Mouse (Mus musculus) heart, postnatal 25 days (tissue): ENCODE results near the gene Zfp605. TPM values are rescaled to one million over a fixed set of nuclear protein-coding genes. Genes with fewer than 3 reads are reported as not detected.
A peak's percentile ranks its signal among the peaks of the same experiment; 100 is the strongest.
"Not testable (repeated sequence)": the region's sequence is repeated elsewhere in the genome, so short reads cannot be mapped to it uniquely, and the experiment has no call there.

Experiments
- DNase-seq: peaks from one replicate; pipeline ENCODE4 v3.0.0; 2022; ENCODE audit warnings: low spot score
- intact Hi-C: fragments of 180-260 bp; cut with DNase I; formaldehyde crosslinking; loops from one replicate; pipeline ENCODE4 v1.15.1; 2025
- total RNA-seq, 2 experiments: library from RNA; stranded (reverse); gene quantifications; 2 replicates each; pipeline ENCODE4 v1.2.3; 2021

Gene Zfp605
- 1 to 10 TPM; 2.7 to 3.1 TPM for total RNA-seq

DNA sequence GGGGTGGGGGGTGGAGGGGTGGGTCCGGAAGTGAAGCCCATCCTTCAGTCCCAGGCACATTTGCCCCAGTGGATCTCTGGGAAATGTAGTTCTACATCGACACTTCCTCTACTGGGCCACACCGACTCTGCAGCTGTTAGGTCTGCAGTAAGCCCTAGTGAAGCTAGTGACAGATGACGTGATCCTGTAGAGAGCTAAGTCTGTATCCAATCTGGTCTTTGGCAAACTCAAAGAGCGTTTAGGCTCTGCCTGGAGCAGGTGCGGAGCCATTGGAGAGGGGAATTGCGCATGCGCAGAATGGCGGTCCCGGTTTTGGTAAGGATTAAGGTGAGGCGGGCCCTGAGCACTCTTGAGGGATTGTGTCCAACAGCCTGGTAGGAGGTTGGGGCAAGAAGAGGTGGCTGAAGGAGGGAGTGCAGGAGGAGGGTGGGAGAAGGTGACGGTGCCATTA lies at the start of gene Zfp605:
Gene Zfp605 (plus strand): TSS at position 102 of the 451 bp plus-strand sequence.
- intact Hi-C loops, result loop anchor here (2.0 kb wide), 1 partner anchor 25 kb away; the partner anchor contains the start of gene Chfr
- peak; percentile 70 for DNase-seq

DNA sequence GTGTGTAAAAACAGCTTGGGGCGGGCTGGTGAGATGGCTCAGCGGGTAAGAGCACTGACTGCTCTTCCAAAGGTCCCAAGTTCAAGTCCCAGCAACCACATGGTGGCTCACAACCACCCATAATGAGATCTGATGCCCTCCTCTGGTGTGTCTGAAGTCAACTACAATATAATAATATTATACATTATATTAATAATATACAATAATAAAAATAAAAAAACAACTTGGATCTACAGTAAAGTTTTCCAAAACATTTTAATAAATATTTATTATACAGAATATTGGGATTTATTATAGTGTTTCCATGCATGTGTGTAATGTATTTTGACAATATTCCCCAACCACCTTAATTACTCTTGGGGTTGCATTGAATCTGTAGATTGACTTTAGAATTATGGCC lies 37.5 kb upstream of the Zfp605 start, which contains the start of gene Gm17655:
Gene Gm17655 (minus strand): TSS at position 101 of the 400 bp plus-strand sequence.
- intact Hi-C loops, DNase-seq: not testable (repeated sequence)

DNA sequence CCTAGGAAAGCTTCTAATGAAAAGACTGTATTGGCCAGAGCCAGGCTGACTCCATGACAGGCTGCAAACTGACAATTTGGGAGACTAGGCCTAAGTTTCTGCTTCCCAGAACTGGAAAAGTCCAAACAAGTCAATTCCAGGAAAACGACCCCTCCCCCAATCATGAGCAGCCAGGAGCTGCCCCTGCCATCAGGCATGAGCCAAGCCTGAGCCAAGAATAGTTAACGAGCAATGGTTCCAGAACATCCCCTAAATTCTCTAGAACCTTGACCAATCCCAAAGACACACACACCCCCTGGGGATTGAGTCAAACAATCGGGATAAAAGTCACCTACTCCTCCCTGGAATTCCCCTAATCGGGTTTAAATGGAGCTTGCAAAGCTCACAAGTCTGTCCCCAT lies 26.9 kb upstream of the Zfp605 start:
- DNase-seq, result no peak
- intact Hi-C loops, result no loop called here

DNA sequence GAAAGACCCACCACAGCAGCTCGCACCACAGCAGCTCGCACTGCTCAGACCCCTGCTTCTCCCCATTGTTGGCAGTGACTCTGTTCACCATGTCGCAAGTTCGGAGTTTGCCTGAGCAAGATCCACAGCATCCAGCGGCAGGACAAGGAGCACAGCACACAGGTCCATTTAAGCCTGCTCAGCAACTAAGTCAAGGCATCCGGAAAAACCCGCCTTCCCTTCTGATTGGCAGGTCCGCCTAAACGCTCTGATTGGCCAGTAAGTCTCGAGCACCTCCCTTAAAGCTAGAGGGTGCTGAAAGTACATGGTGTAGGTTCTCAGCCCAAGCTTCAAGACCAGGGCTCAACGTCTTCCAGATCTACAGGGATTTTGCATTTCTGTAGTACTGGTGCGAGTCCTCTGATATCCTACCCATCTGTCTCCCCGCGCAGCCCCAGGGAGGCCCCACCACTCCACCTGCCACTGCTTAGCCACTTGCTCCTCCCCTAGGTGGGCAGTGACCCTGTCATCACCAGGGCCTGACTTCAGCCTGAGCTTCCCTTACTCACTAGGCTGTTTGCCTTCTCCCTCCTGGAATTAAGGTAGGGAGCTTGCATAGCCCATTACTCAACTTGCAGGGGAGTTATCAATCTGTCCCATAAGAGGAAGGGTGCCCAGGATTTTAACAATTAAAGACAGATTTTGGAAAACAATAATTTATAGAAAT lies 23.6 kb upstream of the Zfp605 start:
- intact Hi-C loops, result no loop called here

GRCm38 (mm10) chr5:110091546-110091945 lies 18.3 kb upstream of the Zfp605 start:
- intact Hi-C loops, result no loop called here
- no peak for DNase-seq

More for the DNA sequence above, 23.6 kb upstream of the Zfp605 start:
- DNase-seq, result no peak

GRCm38 (mm10) chr5:110094030-110094846 lies 15.7 kb upstream of the Zfp605 start, which contains the start of gene Gm35315:
Gene Gm35315, minus strand, starts transcription at chr5:110094420.
- intact Hi-C loops, result no loop called here
- peak; percentile 73 for DNase-seq

GRCm38 (mm10) chr5:110094847-110095213 lies 15.1 kb upstream of the Zfp605 start:
- DNase-seq, result no peak
- intact Hi-C loops, result no loop called here

DNA sequence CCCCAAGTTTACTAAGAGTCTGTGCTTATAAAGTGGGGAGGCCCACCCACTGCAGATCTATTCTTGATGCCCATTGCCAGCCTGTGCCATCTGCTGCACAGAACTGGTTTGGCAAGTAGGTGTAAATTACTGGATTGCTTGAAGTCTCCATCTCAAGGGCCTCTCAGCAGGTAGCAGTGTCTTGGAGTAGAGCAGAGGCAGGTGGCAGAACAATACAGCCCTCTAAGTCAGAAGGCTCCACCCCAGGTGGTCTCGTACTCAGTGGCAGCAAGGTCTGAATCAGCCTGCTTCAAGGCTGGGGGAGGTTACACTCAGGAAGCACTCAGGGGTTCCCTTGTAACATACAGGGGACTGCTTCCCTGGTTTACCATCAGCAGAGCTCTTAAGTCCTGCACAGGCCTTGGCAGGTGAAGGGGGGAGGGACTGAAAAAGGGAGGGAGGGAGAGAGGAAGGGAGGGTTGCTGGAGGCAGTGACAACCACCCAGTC lies 10.9 kb upstream of the Zfp605 start:
- intact Hi-C loops, result no loop called here

DNA sequence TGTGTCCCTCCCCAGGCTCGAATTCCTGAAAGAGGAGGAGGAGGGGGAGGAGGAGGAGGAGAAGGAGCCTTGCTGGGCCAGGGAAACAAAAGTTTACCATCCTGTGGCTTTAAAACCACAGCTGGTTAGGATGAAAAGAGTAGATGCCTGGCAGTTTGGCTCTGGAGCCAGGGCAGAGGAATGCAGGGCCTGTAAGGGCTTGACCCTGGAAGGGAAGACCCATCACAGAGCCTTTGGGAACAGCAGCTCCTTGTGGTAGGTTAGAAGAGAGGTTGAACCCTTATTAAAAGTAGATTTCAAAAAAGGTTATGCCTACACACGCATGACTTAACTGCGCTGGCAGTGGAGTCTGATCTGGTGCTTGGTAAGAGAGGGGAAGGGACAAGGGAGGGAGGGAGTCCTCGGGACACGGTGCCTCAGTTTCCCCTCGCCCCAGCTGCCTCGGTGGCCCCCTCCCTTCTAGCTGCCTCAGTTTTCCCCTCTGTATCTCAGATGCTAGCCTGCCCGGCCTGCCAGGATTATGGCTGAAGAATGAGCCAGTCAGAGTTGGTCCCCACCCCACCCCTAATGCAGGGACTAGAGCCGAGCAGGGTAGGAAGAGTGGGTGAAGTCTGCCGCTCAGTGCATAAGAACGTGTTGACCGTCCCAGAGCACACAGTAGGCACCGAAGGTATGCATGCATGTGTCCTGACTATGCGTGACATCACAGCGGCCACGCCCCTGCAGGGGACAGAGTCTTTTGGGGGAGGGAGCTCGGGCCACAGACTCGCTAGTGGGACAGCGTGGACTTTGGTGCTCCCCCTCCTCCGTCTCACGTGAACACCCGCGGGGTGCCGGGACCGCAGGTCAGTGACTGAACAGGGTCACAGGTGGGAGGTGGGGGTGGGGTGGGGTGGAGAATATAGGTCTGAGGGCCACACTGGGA lies 10.0 kb upstream of the Zfp605 start, which contains the start of gene Plcxd1:
Gene Plcxd1 (plus strand): TSS at position 314 of the 925 bp plus-strand sequence.
- no peak for DNase-seq
- intact Hi-C loops, result loop anchor here (5.0 kb wide), 1 partner anchor 77 kb away; the partner anchor contains the start of gene Golga3

More for the DNA sequence above, 10.9 kb upstream of the Zfp605 start:
- DNase-seq, result no peak

DNA sequence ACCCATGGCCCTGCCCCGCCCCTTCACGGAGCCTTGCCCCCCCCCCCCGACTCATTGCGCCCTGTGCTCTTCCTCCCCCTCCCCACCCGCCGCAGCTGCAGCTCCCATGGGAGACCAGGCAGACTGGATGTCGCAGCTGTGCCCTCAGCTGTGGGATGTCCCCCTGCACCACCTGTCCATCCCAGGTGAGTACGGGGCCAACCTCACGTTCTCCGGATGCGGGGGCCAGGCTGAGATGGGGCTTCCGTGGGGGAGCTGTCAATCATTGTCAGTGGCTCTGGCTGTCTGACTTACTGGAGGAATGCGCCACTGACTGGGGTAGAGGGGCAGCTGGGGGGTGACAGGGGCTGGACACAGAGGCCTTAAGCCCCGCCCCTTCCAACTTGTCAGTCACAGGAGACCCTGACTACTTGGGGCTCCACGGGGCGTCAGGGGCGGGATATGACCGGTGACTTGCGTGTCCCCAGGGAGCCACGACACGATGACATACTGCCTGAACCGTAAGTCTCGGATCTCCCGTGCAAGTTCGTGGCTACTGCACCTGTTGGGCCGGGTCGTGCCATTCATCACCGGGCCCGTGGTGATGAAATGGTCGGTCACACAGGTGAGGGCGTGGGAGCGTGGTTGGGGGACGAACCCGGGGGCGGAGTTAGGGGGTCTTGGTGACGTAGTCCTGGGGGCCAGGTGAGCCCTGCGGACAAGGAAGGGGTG lies 8.8 kb upstream of the Zfp605 start:
- intact Hi-C loops, result loop anchor here (5.0 kb wide), 1 partner anchor 76 kb away; the partner anchor contains the start of gene Golga3
- DNase-seq, result no peak

GRCm38 (mm10) chr5:110101716-110102347 lies 8.1 kb upstream of the Zfp605 start:
- no peak for DNase-seq
- intact Hi-C loops, result loop anchor here (5.0 kb wide), 1 partner anchor 75 kb away; the partner anchor contains the start of gene Golga3

GRCm38 (mm10) chr5:110102429-110102828 lies 7.5 kb upstream of the Zfp605 start:
- DNase-seq, result no peak
- intact Hi-C loops, result loop anchor here (5.0 kb wide), 1 partner anchor 75 kb away; the partner anchor contains the start of gene Golga3

- DNase-seq, result no peak
- intact Hi-C loops, result loop anchor here (5.0 kb wide), 1 partner anchor 74 kb away; the partner anchor contains the start of gene Golga3
Observed at GRCm38 (mm10) chr5:110102853-110103625, 6.9 kb upstream of the Zfp605 start.

DNA sequence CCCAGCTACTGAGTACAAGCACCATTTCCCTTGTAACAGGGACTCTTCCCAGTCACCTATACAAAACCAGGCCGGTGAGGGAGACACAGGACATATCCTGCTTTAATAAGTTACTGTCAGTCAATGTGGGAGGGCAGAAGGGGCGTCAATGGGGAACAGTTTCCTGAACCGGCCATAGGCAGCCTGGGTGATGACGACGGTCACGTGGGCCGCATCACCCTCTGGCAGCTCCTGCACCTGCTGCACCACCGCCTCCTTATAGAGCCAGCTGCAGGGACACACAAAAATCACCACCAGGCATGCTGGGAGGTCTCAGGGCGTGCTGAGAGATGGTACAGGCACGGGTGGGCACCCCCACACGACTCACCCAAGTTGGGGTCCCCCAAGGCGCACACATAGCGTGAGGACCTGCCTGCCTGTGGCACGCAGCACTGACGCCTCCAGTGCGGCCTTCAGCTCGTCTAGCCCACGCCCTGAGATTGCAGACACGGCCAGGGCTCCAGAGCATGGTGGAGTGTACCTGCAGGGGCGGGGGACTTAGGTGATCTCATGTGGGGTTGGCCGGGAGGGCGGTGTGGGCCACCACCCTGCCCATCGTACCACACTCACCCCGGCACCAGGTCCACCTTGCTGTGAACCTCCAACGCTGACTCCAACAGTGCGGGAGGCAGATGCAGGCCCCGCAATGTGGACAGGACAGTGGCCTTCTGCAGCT lies 5.8 kb upstream of the Zfp605 start:
- no peak for DNase-seq
- intact Hi-C loops, result loop anchor here (5.0 kb wide), 1 partner anchor 73 kb away; the partner anchor contains the start of gene Golga3

GRCm38 (mm10) chr5:110104616-110105380 lies 5.1 kb upstream of the Zfp605 start:
- no peak for DNase-seq
- intact Hi-C loops, result loop anchor here (5.0 kb wide), 1 partner anchor 73 kb away; the partner anchor contains the start of gene Golga3
